14 mouse cellular contexts compared by ENCODE assay signal in the genomic region with DNA sequence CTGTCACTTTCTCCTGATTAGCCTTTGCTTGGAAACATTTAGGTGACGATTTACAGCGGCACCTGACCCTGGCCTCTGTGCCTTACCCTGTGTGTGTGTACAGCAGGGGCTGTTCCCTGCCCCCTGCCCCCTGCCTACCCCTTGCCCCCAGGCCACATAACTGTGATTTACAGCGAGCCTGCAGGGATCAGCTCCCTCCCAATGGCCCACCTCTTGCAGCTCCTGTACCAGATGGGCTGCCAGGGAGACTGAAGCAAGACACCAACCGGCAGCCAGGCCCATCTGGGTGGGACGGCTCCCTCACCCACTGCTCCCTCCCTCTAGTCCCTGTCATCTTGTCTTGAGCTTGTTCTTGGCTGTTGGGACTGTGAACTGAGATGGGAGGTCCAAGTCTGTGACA. TPM values are rescaled to one million over a fixed set of nuclear protein-coding genes. Genes with fewer than 3 reads are reported as not detected.
DNase-seq lines count a peak whose midpoint lies in the region; ATAC-seq and TF ChIP-seq lines count a peak whose summit lies in the region.
"Had no signal": no experiment of that assay in that cellular context is flagged by ENCODE, and none has a peak within 500 bp of the region (broad histone marks: within the 10 kb centered on the region; RNA-seq: fewer than 3 reads in every experiment).

No protein-coding gene starts in this region.

- DNase-seq in retina, postnatal 1 day: peak; percentile 30
- DNase-seq in retina, embryonic 14.5 days (ENCODE audit: low spot score): no peak
- peak; percentile 53 for DNase-seq in forebrain, postnatal 0 days
- DNase-seq in right cerebral cortex, adult 18-20 months: no peak
- no peak for DNase-seq in cerebellum, adult 8-10 months
- DNase-seq in cerebellum, adult 2 months: no peak
- DNase-seq: cerebellum, postnatal 36 days; gastrocnemius, postnatal 25 days; lung, postnatal 4 days had no signal

- TF ChIP-seq POLR2A in cerebellum, adult 2 months (IDR thresholded peaks at IDR 0.05; ENCODE audit: borderline replicate concordance, insufficient read depth, low read length): no peak

- ATAC-seq in forebrain, postnatal 0 days: peak; percentile 76
- peak; percentile 18; the same call in 1 of the 2 replicates for ATAC-seq in midbrain, embryonic 12.5 days (ENCODE audit: low FRiP score, low read depth)

- no peaks in the 10 kb centered on the region for H3K9me3 ChIP-seq in forebrain, postnatal 0 days (ENCODE audit: low read length)
- H3K9me3 ChIP-seq in midbrain, embryonic 12.5 days: no peaks in the 10 kb centered on the region
- H3K9me3 ChIP-seq: limb, embryonic 10.5 days; stomach, embryonic 15.5 days had no signal

- WGBS in forebrain, postnatal 0 days: 47% methylated on average over 5 of the region's 5 CpGs
- 35% methylated on average over 5 of the region's 5 CpGs for WGBS in midbrain, embryonic 12.5 days
- 63% methylated on average over 5 of the region's 5 CpGs for WGBS in cerebellum, adult 2 months

- H3K27ac ChIP-seq in forebrain, postnatal 0 days (ENCODE audit: low read depth, low read length): no peak overlapping the region
- H3K27ac ChIP-seq in midbrain, embryonic 12.5 days (replicated peaks): peak overlapping the region; percentile 83
- H3K27ac ChIP-seq in cerebellum, adult 2 months (ENCODE audit: insufficient read depth, low read length): no peak overlapping the region
- H3K27ac ChIP-seq: layer of hippocampus, adult 2 months; limb, embryonic 10.5 days; stomach, embryonic 15.5 days had no signal

- H3K36me3 ChIP-seq in forebrain, postnatal 0 days (ENCODE audit: insufficient read depth): no peaks in the 10 kb centered on the region
- no peaks in the 10 kb centered on the region for H3K36me3 ChIP-seq in midbrain, embryonic 12.5 days
- H3K36me3 ChIP-seq: limb, embryonic 10.5 days; stomach, embryonic 15.5 days had no signal

- H3K27me3 ChIP-seq in forebrain, postnatal 0 days (ENCODE audit: insufficient read depth, low read length): no peaks in the 10 kb centered on the region
- peaks cover 26% of the 10 kb centered on the region for H3K27me3 ChIP-seq in midbrain, embryonic 12.5 days
- no peaks in the 10 kb centered on the region for H3K27me3 ChIP-seq in cerebellum, adult 2 months (ENCODE audit: control insufficient read depth, insufficient read depth, low read length)
- H3K27me3 ChIP-seq: stomach, embryonic 15.5 days had no signal

- H3K9ac ChIP-seq in forebrain, postnatal 0 days: no peak overlapping the region
- no peak overlapping the region for H3K9ac ChIP-seq in midbrain, embryonic 12.5 days (replicated peaks)
- H3K9ac ChIP-seq: stomach, embryonic 15.5 days had no signal

- no peak for TF ChIP-seq CTCF in forebrain, postnatal 0 days (IDR thresholded peaks at IDR 0.05; ENCODE audit: low read depth)
- no peak for TF ChIP-seq CTCF in cerebellum, adult 2 months (IDR thresholded peaks at IDR 0.05; ENCODE audit: borderline replicate concordance, insufficient read depth, low read depth, low read length)

- H3K4me1 ChIP-seq in forebrain, postnatal 0 days (ENCODE audit: insufficient read depth): peaks cover 5% of the 10 kb centered on the region; the same call in 1 of the 2 replicates
- peaks cover 38% of the 10 kb centered on the region for H3K4me1 ChIP-seq in midbrain, embryonic 12.5 days
- peaks cover 15% of the 10 kb centered on the region for H3K4me1 ChIP-seq in cerebellum, adult 2 months (ENCODE audit: control insufficient read depth, insufficient read depth, low read length)
- H3K4me1 ChIP-seq: stomach, embryonic 15.5 days had no signal

- no peak overlapping the region for H3K4me2 ChIP-seq in forebrain, postnatal 0 days (ENCODE audit: low read depth)
- no peak overlapping the region for H3K4me2 ChIP-seq in midbrain, embryonic 12.5 days (replicated peaks)
- H3K4me2 ChIP-seq: stomach, embryonic 15.5 days had no signal

- no peak overlapping the region for H3K4me3 ChIP-seq in forebrain, postnatal 0 days (ENCODE audit: low read depth, low read length)
- no peak overlapping the region for H3K4me3 ChIP-seq in midbrain, embryonic 12.5 days
- no peak overlapping the region for H3K4me3 ChIP-seq in cerebellum, adult 2 months (replicated peaks; ENCODE audit: insufficient read depth, low read depth, low read length)
- H3K4me3 ChIP-seq: layer of hippocampus, adult 2 months; limb, embryonic 10.5 days; stomach, embryonic 15.5 days had no signal

RNA-seq across cellular contexts. Expression of gene Lhx1, which starts 43.1 kb away (rescaled TPM):
- total RNA-seq in forebrain, postnatal 0 days (2014; rRNA removed): 2.4 and 7.9 TPM in 2 replicates
- polyA plus RNA-seq in forebrain, postnatal 0 days (2015; fragmentation: Nextera tagmentation; extraction: Ambion mirVana): 2.5 and 5.3 TPM in 2 replicates
- 50.5 and 55.0 TPM in 2 replicates for polyA plus RNA-seq in midbrain, embryonic 12.5 days (2016; fragmentation: Nextera tagmentation; extraction: Ambion mirVana)
- 37.3 and 43.9 TPM in 2 replicates for polyA plus RNA-seq in cerebellum, adult 2 months (2012; rRNA removed)
- total RNA-seq: gastrocnemius, postnatal 25 days had no signal
- polyA plus RNA-seq: heart, embryonic 14.5 days had no signal

RNA-seq across cellular contexts. Expression of gene Aatf, which starts 55.2 kb away (rescaled TPM):
- 25.5 and 38.9 TPM in 2 replicates for total RNA-seq in forebrain, postnatal 0 days (2014; rRNA removed)
- 34.1 and 40.4 TPM in 2 replicates for polyA plus RNA-seq in forebrain, postnatal 0 days (2015; fragmentation: Nextera tagmentation; extraction: Ambion mirVana)
- polyA plus RNA-seq in midbrain, embryonic 12.5 days (2016; fragmentation: Nextera tagmentation; extraction: Ambion mirVana): 56.6 and 58.8 TPM in 2 replicates
- polyA plus RNA-seq in cerebellum, adult 2 months (2012; rRNA removed): 14.0 and 14.1 TPM in 2 replicates

Comparison
In these comparisons a context has a peak if more than half of its experiments do, and no peak if none do; other contexts are left out.
1. DNase-seq: peak in retina, postnatal 1 day (single experiment) and forebrain, postnatal 0 days (single experiment); none in retina, embryonic 14.5 days (single experiment), right cerebral cortex, adult 18-20 months (single experiment), cerebellum, adult 8-10 months (single experiment) and cerebellum, adult 2 months (0 of 2).